Mouse (Mus musculus): Measurements from ENCODE around the gene Tor2a.

DNA sequence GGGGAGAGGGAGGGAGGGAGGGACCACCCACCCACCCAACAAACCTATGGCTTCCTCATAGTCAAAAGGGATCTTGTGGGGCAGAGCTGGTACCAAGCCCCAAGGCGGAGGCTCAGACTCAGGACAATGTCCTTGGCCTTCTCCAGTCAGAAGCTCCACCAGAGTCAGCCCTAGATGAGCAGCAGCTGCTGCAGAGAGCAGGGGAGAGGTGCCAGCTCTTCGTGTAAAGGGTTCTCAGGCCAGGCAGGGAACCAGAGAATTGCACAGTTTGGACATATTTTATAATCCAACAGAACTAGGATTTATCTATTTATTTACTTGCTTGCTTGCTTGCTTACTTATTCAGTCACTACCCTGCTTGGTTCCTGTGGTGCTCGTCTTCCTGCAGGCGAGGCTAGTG is 17.7 kb upstream of the Tor2a start:
- TF ChIP-seq POLR2A (IDR thresholded peaks at IDR 0.05; ENCODE audit: low read depth, low read length) (no peak), CTCF (IDR thresholded peaks at IDR 0.05; ENCODE audit: borderline replicate concordance, insufficient read depth, low read length) (no peak)

Data from embryonic fibroblast, embryonic 13.5 days (primary cell).